Mouse (Mus musculus) adrenal gland, postnatal 36 days (tissue): Measurements from ENCODE around the gene Wdr90. TPM values are rescaled to one million over a fixed set of nuclear protein-coding genes. Genes with fewer than 3 reads are reported as not detected.

Source experiments
- DNase-seq, 2 experiments: peaks; one replicate each; pipeline ENCODE4 v3.0.0; 2021; ENCODE audit warnings: mixed read lengths in 1 of 2
- long read RNA-seq, 2 experiments: library from polyadenylated mRNA; stranded (forward); transcript quantifications; one replicate each; pipeline ENCODE4 v2.0.0; 2021; ENCODE audit warnings: borderline sequencing depth in 2 of 2
- total RNA-seq, 2 experiments: library from RNA; stranded (reverse); gene quantifications; 2 replicates each; pipeline ENCODE4 v1.2.3; 2021

The Wdr90 gene
- total RNA-seq, result 10 to 100 TPM; 12.9 to 15.6 TPM
- long read RNA-seq, experiment 1, partial matches to known transcripts, result 6 of 10 reads
- long read RNA-seq, experiment 1, other reads (novel, unspliced or antisense), result 4 of 10 reads
- long read RNA-seq, experiment 2, partial matches to known transcripts, result 1 of 1 reads
- long read RNA-seq, experiment 2, other reads (novel, unspliced or antisense), result 0 of 1 reads

DNA sequence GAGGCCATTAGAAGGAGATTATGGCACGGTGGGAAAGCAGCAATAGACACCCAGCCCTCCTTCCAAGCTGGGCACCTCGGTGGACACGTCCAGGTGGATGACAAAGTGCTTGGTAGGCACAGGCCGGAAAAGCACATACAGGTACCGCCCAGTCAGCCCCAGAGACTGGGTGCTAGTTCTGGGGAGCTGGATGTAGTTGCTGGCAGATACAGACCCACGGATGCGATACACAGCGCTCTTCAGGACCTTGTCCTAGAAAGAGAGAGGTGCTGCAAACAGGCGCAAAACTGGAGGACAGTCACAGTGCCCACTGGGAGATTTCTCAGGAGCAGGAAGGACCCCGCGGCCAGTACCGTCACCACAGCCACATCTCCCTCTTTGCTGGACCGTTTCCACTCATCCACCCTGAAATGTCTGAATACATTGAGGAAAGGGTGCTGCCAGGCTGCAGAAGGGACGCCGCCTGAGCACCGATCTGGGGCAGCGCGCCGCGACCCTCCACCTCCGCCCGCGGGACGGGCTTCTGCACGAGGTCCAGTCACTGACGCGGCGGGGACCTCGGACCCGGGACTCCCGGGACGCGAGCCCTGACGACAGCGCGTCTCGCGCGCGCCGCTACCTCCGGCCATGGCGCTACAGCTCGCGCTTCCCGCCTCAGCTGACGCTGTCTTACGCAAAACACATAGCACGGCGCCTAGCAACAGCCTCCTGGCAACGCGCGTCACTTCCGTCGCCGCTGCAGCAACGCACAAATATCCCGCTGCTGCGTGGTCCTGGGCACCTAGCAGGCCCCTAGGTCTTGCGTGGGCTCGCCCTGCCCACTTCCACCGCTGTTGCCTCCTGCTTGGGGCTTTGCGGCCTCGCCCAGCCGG, at the start of gene Wdr90:
Wdr90 (minus strand) TSS at position 670 of the 872 bp plus-strand sequence.
- peak; percentile 94 to 95 for DNase-seq

DNA sequence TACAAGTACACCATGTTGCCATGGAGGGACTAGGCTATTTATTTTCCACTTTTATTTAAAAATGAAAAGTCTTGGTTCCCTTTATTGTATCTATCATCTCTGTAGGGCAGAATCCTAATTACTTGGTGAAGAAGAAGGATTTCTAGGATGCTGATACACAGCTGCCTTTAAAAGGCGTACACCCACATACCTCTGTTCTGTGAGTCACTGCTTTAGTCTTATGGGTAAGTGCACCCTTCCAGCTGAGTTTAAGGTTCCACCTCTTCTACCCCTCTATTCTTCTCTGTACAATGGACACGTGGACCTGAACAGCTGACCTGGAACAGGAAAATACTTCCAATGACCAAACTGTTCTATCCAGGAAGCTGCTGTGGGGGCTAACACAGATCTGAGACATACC, 46.3 kb upstream of the Wdr90 start:
- no peak for DNase-seq

DNA sequence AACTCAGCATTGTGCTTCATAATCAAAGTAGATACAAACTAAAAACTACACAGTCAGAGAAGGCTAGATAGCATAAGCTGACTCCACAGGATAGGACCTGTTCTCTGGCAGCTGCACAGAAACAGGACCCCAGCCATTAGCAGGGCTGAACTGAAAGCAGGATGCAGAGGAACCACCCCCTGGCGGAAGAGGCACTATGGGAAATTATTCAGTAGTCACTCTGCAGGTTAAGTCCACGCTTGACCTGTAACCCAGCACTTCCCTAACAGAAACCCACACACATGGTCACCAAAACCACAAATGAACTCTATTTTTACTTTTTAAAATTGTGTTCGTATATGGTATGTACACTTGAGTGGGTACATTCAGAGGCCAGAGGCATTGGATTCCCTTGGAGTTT, 41.8 kb upstream of the Wdr90 start:
- no peak for DNase-seq

DNA sequence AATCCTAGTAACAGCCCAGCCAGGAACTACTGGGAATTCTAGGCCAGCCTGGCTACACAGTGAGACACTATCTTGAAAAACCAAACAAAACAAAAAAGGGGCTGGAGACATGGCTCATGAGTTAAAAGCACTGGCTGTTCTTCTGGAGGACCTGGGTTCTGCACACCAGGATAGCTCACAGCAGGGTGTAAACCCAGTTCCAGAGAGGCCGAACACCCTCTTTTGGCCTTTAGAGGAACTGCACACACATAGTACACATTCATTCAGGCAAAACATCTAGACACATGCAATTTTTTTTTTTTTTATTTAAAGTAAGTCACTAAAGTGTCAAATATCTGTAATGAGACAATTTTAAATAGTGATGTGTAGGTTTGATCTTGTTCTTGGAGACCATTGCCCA, 38.9 kb upstream of the Wdr90 start:
- DNase-seq, result no peak

DNA sequence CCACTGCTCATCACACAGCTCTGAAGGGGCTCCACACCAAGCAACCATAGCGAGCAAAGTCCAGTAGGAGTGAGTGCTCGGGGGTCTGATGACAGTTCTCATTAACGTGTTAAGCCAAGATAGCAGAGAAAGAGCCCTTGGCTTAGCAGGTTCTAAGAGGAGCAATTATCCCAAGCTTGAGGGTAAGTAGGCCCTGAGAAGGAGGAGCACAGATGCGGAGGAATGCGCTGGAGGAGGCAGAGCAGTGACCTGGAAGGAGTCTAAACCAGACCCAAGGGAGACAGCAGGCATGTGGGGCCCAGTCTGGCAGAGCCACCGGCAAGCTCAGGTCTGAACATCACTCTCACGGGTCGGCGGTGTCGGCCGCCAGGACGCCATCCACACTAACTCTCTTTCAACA, 34.6 kb upstream of the Wdr90 start:
- DNase-seq, result no peak

DNA sequence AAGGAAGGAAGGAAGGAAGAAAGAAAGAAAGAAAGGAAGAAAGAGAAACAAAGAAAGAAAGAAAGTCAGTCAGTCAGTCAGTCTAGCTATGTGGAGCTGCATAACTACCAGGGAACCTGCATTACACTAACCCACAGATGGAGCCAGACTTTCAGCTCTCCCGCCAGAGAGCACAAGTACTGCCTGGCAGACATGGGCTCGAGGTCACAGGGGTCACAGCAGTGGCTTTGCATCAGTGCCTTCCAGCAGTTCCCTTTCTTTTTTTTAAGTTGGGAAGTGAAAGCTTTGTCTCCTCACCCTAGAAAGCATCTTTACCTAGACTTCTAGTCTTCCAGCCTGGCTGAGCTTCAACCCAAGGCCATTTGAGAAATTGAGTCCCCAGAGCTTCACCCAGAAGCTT, 34.1 kb upstream of the Wdr90 start:
- DNase-seq, result peak in 1 of 2 experiments; percentile 27

DNA sequence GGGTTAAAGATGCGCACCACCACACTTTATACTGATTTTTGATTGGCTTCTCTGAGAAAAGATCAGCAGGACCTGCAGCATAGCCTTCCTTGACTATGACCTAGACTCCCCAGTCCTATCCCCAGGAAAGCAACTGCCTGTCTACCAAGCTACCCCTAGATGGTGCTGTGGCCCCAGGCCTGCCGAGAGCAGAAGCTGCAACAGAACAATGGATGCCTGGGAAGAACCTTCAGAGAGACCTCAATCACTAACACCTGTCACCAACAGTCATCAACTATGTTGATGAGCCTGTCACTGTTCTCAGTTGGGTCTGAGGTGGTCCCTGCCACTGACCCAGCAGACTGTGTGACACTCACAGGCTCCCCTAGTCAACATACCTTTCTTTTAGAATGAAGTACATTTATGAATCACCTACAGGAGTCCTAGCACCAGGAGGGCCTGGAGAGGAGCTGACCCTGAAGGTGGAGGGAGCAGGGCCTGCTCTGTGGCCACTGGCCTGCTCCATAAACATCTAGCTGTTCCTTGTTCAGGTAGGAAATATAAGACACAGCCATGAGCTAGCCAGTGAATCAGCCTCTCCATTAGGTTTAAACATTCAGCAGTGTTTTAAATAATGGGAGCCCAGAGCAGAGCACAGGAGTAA, 32.8 kb upstream of the Wdr90 start:
- DNase-seq, result peak; percentile 83 to 84

DNA sequence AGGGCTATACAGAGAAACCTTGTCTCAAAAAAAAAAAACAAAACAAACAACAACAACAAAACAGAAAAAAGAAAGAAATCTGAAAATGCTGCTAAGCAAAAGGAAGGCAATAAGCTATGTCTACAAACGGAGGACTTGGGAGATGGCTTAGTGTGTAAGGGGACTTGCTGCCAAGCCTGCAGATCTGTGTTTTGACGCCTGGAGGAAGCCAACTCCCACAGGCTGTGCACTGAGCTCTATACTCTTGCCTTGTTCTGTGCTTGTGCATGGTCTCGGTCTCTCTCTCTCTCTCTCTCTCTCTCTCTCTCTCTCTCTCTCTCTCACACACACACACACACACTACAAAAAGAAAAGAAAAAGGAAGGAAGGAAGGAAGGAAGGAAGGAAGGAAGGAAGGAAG, 27.5 kb upstream of the Wdr90 start:
- DNase-seq, result no peak

DNA sequence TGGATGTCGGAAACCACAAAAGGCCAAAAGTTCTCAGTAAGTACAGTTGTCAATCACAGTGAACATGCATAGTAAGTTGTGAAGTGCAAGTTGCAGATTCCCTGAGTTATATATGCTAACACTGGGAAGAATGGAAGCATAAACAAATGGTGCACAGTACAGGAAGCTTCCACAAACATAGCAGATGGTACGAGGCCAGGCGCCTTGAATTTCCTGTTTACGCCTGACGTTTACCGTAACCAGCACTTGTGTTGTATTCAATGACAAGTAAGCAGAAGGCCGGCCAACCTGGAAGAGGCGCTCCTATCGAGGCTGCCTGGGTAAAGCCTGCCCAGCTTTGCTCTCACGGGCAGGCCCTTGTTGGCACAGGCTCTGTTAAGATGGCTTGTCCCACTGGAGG, 26.2 kb upstream of the Wdr90 start:
- no peak for DNase-seq

DNA sequence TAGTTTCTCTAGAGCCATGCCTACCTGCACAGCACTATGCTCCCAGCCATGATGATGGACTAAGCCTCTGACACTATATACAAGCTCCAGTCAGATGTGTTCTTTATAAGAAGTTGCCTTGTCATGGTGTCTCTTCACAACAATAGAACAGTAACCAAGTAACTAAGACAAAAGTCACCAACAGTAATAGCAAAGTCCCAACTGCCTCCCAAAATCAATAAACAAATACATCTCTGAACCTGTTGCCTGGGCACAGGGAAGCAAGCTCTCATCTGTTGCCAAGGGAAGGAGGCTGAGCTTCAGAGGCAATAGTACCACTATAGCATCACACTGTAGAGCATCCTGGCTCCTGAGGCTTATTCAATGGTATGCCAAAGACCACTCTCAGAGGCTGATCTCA, 25.5 kb upstream of the Wdr90 start:
- no peak for DNase-seq

DNA sequence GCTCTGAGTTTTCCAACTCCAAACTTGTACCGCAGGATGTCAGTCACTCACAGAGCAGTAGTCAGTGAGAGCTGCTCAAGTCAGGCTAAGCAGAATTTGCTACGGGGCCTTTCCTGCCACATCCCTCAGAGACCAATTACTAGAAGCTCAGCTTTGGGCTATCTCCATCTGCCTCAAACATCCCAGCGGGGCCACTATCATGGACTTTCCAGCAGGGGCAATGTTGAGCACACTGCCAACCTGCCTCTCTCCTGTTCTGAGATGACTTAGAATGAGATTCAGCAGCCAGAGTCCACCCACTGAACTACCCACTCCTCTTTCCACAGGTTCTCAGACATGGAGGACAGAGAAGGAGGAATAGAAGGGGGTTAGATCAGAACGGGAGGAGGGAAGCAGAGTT, 24.3 kb upstream of the Wdr90 start:
- DNase-seq, result peak in 1 of 2 experiments; percentile 12

DNA sequence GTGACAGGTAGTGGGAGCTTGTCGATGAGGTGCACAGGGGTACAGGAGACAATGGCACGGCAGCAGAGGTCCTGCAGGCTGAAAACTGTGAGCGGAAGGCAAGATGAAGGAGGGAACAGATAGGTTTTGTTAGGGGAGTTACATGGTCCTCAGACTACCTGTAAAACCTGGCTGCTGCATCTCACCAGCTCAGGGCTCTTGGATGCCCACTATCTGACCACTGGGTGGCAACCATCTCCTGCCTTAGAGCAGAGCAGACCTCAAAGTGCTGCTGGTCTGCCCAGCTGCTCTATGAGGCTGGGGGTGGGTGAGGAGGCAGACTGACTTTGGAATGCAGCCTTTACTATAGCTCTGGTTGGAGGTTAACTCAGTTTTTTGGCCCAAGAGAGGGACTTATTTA, 22.5 kb upstream of the Wdr90 start:
- DNase-seq, result no peak

DNA sequence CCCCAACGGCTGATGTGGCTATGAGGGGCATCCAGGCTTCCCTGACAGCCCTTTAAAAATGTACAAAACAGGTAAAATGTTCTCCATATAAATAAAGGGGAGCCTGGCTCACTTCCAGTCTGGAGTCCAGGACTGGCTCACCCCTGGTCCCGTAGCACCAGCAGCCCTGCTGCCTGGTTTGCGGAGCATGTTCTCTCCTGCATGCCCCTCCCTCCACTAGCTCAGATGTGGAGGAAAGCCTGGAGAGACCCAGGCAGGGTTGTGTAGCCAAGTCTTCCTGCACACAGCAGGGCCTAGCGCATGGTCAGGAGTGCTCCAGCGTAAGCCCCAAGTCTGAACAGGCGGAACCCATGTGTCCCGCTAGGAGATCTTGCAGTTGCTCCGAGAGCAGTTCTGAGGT, 22.0 kb upstream of the Wdr90 start:
- no peak for DNase-seq

DNA sequence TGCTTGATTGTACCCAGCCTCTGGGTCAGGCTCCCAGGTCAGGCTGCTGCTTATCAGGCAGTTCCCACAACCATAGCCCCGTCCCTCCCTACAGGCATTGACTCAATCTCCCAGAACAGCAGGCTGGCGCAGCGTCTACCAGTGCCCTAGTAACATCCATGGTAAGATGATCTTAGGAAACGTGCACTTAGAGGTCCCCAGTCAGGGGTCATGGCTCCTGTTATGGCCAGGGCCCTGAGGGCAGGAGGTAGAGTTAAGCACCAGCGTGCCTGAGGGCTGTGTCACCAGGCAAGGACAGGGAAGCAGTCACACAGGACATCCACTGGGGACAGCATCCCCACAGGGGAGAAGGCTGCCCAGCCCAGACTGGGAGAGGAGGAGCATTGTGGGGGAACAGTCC, 21.0 kb upstream of the Wdr90 start:
- peak in 1 of 2 experiments; percentile 46 for DNase-seq

DNA sequence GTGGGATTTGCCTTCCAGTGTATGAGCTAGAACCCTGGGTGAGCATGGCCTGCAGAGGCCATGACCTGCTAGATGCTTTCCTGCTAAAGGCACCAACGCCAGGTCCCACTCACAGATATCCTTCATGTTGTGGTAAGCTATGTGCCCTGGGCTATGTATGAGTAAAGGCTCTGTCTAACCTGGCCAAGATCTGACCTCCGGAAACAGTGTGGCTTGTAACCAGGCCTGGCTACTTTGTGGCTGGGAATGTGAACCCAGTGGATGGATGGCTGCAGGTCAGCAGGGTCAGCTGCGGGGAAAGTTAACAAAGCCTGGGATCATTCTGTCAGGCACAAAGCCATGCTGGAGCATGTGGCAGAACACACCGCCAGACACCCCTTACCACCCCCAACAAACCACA, 20.4 kb upstream of the Wdr90 start:
- DNase-seq, result peak in 1 of 2 experiments; percentile 7

DNA sequence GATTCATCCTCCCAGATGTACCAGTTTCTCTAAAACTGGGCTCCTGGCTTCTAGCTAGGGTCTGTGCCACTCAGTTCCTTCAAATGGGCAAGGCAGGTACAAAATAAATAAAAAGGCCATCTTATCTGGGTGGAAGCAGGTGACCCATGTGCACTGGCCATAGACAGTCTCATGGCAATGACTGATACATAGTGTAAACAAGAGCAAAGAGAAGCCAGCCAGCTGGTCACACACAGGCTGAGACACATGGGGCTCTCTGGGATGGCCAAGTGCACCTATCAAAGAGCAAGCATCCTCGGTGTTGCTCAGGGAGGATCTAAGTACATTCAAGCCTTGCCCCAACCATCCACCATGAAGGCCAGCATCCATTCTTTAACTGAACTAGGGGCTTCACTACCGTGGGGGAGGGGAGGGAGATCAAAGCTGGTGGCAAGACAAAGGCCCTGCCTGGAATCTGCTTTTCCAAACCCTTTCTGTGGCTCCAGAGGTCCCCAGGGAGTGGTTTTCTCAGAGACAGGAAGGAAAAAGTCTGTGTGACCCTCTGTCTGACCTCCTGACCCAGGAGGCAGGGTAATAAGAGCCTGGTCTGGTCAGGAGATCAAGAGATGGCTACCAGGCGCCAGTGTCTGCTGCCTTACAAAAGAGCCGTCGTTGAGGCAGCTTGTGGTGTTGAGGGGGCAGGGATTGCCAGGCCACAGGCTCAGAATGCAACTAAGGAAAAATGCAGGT, 19.8 kb upstream of the Wdr90 start:
- peak in 1 of 2 experiments; percentile 53 for DNase-seq

DNA sequence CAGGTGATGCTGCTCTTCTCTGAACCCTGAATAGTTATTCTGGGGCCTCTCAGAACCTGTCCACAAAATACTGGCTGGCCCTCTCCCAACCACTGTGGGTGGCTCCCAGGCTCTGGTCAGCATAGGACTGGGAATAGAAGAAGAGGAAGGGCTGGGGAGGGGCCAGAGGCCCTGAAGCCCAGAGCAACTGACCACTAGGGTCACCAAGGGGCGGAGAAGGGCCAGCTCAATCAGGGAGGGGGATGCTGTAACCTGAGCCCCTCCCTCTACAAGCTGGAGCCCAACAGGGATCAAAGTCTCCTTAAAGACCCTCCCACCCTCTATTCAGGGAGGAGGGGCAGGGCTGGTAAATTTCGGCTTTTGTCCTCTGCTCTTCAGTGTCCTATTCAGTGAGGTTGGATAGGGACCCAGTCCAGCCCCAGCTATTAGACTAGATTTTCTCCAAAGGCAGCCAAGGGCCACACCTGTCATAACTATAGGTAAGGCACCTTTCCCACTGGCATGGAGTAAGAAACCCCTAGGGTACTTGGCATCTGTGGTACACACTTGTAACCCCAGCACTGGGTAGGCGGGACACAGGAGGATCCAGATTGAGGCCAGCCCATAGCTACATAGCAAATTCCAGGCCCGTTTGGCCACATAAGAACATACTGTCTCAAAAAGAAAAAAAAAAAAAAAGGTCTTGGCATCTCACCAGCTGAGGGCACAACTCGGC, 19.1 kb upstream of the Wdr90 start, which contains the start of gene Wfikkn1:
Wfikkn1 (minus strand) TSS at position 663 of the 715 bp plus-strand sequence.
- DNase-seq, result peak in 1 of 2 experiments; percentile 4

DNA sequence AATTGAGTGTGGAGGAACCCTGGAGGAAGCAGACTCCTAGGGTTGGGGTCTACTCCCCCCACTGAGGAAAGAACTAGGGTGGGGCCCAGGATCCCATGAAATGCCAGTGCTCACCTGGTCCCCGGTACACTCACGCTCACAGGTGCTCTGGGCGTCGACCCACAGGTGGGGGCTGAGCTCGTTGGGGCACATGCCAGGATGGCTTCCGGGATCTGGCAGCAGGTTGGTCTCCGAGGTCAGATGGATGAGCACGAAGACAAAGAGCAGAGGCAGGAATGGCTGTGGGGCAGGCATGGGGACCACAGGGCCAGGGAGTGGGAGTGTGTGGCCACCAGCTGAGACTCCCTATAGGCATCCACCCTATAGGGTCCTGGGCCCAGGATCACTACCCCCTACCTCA, 18.4 kb upstream of the Wdr90 start:
- peak in 1 of 2 experiments; percentile 15 for DNase-seq

DNA sequence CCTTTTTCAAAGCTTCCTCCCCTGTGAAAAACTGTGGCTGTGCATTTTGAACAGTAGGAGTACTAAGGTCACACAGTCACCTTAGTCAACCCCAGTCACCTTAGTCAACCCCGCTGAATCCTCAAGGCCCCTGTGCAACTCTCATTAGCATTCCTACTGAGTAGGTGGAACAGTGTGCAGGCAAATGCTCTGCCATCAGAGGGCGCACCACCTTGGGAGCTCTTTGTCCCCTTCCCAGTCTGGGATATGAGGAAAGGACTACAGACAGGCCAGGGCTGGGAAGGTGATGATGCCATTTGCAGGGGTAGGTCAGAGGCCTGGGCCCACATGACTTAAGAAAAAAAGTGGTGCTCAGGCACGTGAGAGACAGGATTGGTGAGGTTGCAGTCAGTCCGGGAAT, 18.0 kb upstream of the Wdr90 start:
- DNase-seq, result peak; percentile 69 to 72

DNA sequence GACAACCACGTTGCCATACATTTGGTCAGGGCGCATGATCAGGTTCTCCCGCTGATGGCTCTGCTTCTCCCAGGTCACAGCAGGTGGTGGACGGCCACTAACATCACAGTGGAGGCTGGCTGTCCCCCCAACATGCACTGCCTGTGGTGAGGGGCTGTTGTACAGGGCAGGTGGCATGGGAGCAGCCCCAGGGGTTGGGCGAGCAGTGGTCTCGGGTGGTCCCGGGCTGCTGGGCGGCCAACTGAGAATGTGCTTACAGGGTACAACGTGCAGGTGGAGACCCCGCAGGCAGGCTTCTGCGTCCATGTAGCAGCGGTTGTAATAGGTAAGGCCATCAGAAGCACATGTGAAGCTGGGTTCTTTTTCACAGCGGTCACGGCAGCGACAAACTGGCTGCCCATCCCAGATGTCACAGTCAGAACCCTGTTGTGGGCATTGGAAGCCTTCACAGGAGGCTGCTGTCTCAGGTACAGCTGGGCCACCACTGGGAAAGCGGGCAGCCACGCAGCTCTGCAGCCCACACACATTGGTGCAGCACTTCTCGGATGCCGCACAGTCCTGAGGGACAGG, 17.4 kb upstream of the Wdr90 start:
- DNase-seq, result no peak
